Mouse (Mus musculus) mesoderm, embryonic 11.5 days (tissue): ENCODE results near the gene Dop1b.
"Not testable (repeated sequence)": the region's sequence is repeated elsewhere in the genome, so short reads cannot be mapped to it uniquely, and the experiment has no call there.

Source experiments
- DNase-seq: peaks from one replicate; pipeline ENCODE4 v3.0.0-alpha.2; 2012; ENCODE audit warnings: low read depth, low spot score

Gene Dop1b

DNA sequence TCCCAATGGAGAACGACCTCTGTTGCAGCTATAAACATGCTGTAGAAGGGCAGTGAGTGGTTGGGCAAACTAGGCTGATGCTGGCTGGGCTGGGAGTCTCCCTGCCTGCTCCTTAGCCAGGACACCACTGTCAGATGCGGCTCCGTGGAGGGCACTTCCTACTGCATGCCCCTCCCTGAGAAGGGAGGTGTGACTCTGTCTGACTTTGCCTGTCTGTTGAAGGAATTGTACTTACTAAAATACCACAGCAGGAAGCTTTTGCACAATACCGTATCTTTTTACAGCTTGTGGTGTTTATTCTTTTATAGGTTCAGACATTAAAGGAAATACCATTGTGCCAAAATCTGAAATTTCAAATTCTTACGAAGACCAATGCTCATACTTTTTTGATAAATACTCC lies 40.1 kb downstream of the Dop1b start:
- DNase-seq, result no peak

DNA sequence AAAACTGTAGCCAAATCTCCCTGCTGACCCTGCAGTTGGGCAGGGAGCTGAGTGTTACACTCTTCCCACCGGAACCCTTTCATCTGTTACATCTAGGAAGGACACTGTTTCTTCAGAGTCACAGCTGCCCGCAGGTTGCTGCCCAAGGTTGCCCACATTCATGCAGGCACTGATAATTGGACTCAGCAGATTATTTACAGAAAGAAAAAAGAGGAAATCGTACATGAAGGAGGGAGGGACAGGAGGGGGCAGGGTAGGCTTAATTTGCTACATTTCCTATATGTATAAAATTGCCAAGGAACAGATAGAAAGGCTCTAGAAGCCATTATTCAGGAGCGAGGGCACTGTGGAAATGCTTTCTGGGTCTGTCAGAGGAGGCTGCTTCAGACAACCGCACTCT lies 44.9 kb downstream of the Dop1b start:
- no peak for DNase-seq

GRCm38 (mm10) chr16:93763378-93763777 lies 51.7 kb downstream of the Dop1b start:
- DNase-seq, result no peak

DNA sequence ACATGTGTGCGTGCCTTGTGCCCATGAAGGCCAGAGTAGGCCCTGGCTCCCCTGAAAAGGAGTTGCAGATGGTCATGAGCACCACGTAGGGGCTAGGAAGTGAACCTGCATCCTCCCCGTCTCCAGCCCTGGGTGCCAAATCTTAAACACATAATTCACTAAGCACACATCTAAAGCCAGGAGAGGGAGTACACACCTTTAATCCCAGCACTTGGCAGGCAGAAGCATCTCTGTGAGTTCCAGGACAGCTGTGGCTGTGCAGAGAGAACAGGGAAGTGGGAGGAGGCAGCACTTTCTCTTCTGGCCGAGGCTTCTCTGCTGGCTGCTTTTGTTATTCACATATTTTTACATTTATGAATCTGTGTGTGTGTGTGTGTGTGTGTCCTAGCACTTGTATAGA lies 52.9 kb downstream of the Dop1b start:
- DNase-seq, result no peak

DNA sequence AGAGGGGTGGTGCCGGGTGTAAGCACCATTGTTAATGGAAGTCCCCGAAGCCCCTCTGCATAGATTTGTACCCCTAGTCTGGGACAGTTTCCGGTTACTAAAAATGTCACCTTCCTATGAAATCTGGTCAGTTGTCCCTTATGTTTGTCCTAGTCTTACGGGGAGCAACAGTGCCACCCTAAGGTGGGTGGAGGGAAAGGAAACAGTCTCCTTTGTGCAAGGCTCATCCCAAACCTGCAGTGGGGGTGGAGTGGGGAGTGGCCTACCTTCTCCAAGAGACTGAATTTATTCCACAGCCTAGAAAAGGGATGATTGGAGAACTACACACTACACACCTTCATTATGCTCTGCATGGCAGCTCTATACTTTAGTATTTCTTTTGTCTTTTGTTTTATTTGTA lies 55.3 kb downstream of the Dop1b start:
- peak; percentile 29 for DNase-seq

DNA sequence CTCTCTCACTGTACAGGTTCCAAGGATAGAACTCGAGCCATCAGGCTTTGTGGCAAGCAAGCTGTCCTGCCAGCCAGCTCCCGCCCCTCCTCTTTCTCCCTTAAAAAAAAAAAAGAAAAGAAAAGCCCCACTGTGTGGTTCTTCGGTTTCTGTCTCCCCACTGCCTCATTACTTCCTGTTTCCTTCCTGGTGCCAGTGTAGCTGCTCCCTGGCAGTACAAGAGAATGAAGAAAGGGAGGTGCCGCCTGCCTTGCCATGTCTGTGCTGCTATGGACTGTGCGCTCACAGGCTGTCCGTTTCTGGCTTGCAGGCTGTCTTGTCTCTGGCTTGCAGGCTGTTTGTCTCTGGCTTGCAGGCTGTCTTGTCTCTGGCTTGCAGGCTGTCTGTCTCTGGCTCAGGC lies 55.8 kb downstream of the Dop1b start:
- DNase-seq, result no peak

- no peak for DNase-seq
Observed at GRCm38 (mm10) chr16:93769621-93770020, 57.9 kb downstream of the Dop1b start.

GRCm38 (mm10) chr16:93770271-93770926 lies 58.7 kb downstream of the Dop1b start:
- no peak for DNase-seq

- DNase-seq, result no peak
Observed at GRCm38 (mm10) chr16:93774658-93775057, 63.0 kb downstream of the Dop1b start.

- no peak for DNase-seq
Observed at GRCm38 (mm10) chr16:93776468-93776867, 64.8 kb downstream of the Dop1b start.

DNA sequence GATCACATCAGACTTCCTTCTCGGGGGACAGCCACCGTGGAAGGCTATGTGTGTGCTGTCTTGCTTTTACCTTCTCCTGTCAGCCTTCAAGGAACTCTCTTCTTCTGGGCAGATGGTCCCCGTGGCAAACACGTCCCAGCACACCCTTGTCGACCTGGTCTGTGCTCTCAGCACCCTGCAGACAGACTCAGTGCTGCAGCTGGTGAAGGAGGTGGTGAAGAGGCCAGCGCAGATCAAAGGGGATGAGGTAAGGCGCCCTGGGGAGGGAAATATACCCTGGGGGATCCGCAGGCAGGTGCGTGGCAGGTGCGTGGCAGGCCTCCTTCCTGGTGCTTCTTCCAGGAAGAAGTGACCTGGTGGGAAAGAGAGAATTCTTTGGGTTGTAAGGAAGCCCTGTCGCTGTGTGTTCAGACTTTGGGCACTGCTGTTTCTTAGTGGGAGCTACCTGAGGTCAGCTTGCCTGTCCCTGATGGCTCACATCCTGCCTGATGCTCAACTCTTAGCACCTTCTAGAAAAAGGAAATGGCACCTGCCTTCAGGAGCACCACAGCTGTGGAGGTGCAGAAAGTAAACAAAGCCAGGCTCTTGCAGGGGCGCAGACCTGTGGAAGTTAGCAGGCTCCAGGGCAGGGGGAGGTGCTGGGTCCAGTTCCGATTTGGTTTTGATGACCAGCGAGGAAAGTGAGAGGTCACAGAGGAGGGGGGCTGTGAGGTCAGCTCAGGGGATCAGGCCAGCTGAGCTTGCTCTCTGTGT lies 65.7 kb downstream of the Dop1b start:
- no peak for DNase-seq

- not testable (repeated sequence) for DNase-seq
Observed at GRCm38 (mm10) chr16:93778393-93778792, 66.7 kb downstream of the Dop1b start.

GRCm38 (mm10) chr16:93779554-93779953 lies 67.8 kb downstream of the Dop1b start:
- DNase-seq, result no peak

- DNase-seq, result no peak
Observed at GRCm38 (mm10) chr16:93780660-93781479, 69.2 kb downstream of the Dop1b start.

DNA sequence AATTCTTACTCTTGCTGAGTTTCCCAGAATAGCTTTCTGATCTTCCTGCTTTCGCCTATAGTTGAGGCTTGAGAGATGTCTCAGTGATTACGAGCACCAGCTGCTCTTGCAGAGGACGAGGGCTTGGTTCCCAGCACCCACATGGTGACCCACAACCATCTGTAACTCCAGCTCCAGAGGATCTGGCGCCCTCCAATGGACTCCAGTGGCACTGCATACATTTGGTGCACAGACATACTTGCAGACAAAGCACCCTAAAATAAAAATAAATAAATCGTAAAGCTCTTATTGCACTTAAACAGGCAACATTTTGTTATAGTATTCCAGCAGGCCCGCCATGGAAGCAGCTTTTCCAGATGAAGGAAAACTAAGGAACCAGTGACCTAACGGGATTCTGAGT lies 72.5 kb downstream of the Dop1b start:
- DNase-seq, result no peak

DNA sequence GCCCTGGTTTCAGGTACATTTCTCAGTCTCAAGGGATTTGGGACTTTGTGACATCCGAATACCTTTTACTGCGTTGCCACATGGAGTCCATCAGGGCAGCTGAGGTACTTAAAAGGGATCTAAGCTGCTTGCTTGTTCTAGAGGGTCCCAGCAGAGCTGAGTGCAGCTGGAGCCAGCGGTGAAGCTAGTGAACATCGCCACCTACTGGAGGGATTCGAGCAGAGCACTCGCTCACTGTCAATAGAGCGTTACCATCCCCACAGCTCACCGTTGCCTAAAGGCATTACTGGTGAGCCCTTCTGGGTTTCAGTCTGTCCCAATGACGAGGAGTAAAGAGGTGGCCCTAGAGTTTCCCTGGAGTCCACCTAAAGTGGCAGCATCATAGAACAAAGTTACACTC lies 74.1 kb downstream of the Dop1b start:
- peak; percentile 88 for DNase-seq

- DNase-seq, result no peak
Observed at GRCm38 (mm10) chr16:93788388-93788787, 76.7 kb downstream of the Dop1b start.

DNA sequence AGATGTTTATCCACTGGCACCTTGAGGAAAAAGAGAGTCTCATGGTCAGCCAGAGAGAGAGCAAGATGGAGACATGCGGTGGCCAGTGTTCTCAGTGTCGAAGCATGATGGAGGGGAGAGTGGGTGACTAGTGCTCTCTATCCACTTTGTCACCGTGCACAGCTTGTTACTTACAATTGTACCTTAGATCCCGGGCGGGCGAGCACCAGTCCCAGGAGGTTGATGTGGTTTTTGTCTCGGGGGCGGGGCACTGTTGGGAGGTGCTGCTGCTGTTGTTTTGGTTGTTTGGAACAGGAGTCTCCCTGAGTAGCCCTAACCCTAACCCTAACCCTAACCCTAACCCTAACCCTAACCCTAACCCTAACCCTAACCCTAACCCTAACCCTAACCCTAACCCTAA lies 77.2 kb downstream of the Dop1b start:
- no peak for DNase-seq

DNA sequence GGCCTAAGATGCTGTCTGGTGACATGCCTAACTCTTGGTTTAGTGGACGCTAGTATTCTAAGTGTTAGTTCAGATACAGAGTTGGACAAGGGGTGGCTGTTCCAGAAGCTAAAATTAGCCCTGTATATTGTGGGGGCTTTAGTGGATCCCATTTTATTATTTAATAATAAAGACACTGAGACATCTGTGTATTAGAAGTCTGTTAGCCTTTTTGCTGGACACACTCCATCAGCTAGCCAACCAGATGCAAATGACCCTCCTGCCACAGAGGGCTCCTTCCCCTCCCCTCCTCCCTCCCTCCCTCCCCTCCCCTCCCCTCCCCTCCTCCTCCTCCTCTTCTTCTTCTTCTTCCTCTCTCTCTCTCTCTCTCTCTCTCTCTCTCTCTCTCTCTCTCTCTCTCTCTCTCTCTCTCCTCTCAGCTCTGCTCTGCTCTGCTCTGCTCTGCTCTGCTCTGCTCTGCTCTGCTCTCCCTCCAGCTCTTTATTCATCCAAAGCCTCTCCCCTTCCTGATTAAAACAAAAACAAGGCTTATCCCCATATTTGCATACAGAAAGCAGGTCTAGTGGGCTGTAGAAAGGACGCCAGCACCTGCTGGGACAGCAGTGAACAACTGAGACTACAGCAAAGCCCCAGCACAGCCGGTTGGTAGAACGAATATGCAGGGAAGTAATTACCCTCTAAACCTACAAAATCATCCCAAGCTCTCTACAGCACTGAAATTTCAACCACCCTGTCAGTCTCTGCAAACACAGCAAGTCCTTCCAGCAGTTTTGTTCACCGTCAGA lies 78.5 kb downstream of the Dop1b start:
- no peak for DNase-seq

DNA sequence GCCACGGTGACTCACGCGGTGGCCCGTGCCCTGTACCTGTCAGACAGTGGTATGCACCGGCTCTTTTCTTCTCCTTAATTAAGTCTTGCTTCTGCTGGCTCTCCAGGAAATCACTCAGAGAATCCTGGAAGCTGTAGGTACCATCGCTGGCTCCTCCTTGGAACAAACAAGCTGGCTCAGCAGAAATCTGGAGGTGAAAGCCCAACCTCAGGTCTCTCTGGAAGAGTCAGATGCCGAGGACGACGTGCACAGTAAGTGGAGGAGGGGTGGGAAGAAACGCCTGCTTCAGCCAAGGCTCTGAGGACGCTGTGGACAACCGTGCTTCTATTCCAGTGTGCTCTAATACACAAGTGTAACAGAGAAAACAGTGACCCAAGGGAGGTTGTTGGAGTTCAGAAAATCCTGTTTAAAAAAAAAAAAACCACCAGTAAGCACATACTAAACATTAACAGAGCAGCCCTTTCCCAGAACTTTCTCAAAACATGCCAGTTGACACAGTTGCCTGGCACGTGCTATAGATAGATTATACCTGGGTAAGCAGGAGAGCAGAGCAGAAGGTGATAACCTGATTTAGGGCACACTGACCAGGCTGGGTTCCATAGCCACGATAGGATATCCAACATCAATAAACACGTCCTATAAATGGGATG lies 81.4 kb downstream of the Dop1b start:
- no peak for DNase-seq

- no peak for DNase-seq
Observed at GRCm38 (mm10) chr16:93794845-93795244, 83.1 kb downstream of the Dop1b start.
